Mouse (Mus musculus): ENCODE measurements around the gene Srd5a1.
"Not testable (repeated sequence)": the region's sequence is repeated elsewhere in the genome, so short reads cannot be mapped to it uniquely, and the experiment has no call there.

Srd5a1 gene

DNA sequence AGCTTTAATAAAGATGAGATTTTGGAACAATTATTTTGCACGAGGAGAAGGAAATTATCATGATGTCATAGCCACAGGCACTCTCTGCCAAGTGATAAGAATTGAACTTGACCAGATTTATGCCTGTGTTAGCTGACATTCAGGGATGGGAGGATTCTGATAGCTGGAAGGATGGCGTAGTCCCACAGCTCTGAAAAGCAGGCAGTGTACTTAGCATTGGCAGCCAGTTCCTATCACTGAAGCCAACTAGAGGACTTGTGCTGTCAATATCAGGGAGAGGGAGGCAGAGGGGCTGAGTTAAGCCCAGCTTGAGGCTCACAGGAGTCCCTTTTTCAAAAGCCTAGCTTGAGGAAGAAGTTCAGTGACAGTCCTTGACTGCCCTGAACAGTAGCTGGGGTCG lies 13.3 kb upstream of the Srd5a1 start:
- no peak for DNase-seq (ENCODE audit: low spot score in 2 of 2)

DNA sequence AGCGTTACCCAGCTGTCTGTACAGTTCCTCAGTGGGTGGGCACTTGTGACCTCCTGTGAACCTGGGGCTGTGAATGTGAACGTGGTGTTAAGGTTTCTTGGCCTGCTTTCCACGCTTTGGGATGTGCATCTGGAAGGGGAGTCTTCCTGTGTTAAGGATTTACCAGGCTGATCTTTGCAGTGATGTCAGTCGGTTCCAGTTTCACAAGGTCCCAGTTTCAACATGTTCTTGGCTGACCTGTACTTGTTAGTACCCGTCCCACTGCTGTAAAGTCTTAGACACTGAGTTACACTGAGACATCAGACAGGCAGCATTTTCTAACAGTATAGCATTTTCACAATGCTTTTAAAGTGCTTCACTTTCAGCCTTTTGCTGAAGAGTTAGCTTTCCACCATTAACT lies 12.6 kb upstream of the Srd5a1 start:
- DNase-seq (ENCODE audit: low spot score in 2 of 2), result no peak

DNA sequence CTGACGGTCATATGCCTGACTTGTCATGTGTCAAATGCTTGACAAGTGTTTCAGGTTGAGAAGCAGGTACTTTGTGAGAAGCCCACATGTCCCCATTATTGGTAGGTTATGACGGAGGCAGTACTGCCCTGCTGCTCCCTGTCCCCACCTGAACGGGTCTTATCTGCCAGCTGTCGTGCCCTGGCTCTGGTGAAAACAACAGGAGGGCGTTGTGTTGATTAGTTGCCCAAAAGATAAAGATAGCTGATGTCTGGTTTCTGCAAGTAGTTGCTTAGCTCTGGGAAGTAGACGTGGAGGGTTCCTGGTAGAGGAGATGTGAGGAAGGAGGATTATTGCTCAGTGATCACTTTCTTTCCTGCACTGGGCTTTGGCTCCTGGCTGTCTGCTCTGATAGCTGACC lies 5.5 kb upstream of the Srd5a1 start:
- DNase-seq (ENCODE audit: low spot score in 2 of 2), result no peak

DNA sequence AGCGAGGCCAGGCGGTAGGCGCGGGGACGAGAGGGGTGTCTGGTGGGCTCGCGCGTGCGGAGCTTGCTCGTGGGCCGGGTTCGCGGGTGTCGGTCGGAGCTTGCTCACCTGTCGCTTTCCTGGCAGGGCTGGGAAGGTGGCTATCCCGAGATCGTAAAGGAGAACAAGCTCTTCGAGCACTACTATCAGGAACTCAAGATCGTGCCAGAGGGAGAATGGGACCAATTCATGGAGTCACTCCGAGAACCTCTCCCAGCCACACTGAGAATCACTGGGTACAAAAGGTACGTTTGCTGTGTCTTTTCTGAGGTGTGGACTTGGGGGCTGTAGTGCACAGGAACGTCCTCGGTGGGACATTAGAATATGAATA lies 918 bp upstream of the Srd5a1 start:
- DNase-seq (ENCODE audit: low spot score in 2 of 2), result no peak

- no peak for DNase-seq (ENCODE audit: low spot score in 2 of 2)
Measured at GRCm38 (mm10) chr13:69610751-69611397, 368 bp downstream of the Srd5a1 start.

- DNase-seq (ENCODE audit: low spot score in 2 of 2), result no peak
Measured at GRCm38 (mm10) chr13:69608734-69609133, 2.5 kb downstream of the Srd5a1 start.

DNA sequence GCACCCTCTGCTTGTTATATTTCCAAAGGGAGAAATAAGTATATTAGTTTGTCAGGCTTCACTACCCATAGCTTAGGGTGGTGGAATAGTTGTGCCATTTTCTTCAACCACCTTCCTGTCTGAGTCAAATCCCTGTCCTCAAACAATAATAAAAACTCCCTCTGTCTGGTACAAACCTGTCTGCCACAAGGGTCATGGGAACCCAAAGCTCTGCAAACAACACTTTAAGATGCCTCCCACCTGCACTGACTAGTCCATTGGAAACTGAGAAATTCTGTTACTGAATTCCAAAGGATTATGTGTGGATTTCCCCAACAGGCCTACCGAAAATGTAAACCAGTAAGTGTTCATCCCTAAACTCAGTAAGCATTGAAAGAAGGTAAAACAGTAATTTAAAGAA lies 6.6 kb downstream of the Srd5a1 start:
- DNase-seq (ENCODE audit: low spot score in 2 of 2), result no peak

DNA sequence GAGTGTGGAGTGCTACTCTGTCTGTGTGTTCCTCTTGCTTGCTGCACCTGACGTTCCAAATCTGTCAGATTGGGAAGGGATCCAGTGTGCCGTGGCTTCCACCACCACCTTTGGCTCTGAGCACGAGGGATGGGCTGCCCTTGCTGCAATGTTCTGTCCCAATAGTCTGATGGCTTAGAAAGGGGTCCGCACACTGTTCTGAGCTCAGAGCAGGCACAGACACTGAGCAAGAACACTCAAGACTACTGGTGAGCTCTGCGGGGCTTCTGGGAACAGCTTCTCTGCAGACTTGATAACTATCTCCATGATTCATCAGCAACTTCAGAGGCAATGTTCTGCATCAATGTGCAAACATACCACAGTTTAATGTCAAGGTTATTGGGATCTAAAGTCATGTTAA lies 9.9 kb downstream of the Srd5a1 start:
- DNase-seq (ENCODE audit: low spot score in 2 of 2), result no peak

DNA sequence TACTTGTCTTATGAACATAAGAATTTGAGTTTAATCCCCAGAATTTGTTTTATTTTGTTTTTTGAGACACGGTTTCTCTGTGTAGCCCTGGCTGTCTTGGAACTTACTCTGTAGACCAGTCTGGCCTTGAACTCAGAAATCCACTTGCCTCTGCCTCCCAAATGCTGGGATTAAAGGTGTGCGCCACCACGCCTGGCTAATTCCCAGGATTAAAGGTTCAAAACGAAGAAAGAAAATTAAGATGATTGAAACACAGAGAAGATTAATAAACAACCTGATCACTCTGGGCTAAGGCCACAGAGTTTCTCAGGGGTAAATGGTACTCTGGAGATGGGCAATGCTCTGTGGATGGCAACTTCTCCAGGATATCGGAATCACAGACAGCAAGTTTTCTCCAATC lies 10.4 kb downstream of the Srd5a1 start:
- DNase-seq (ENCODE audit: low spot score in 2 of 2), result not testable (repeated sequence)

DNA sequence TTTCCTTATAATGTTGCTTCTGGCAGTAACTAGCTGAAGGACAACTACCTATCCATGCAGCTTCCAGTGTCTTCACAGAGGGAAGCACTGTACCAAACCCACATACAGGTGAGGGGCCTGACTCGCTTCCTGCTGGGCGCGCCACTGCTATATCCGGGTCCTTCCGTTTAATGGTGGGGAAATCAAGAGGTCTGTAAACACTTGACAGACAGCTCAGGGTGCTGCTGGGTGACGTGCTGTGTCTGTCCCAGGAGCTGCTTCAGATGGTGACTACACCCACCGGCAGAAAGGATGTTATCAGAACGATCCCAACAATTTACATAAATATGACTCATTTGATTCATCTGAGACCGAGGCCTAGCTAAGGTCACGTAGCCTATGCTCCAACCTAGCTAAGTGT lies 12.4 kb downstream of the Srd5a1 start:
- DNase-seq (ENCODE audit: low spot score in 2 of 2), result no peak

DNA sequence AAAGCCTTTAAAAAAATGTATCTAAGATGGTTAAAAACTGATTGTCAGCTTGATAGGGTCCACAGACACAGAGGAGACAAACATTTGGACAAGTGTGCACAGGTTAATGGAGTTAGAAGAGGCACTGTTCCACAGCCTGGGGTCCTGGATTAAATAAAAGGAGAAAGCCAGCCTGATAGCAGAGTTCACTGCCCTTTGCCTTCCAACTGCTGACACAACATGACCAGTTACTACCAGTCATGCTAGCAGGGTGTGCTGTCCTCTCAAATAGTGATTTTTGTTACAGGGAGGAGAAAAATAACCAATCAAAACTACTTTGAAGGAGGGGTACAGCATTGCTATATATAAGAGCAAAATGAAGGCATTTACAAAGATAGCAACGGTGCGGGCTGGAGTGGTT lies 14.7 kb downstream of the Srd5a1 start:
- no peak for DNase-seq (ENCODE audit: low spot score in 2 of 2)

- no peak for DNase-seq (ENCODE audit: low spot score in 2 of 2)
Measured at GRCm38 (mm10) chr13:69595911-69596310, 15.3 kb downstream of the Srd5a1 start.

- no peak for DNase-seq (ENCODE audit: low spot score in 2 of 2)
Measured at GRCm38 (mm10) chr13:69594577-69595256, 16.5 kb downstream of the Srd5a1 start.

GRCm38 (mm10) chr13:69593453-69593852 lies 17.8 kb downstream of the Srd5a1 start:
- DNase-seq (ENCODE audit: low spot score in 2 of 2), result no peak

GRCm38 (mm10) chr13:69592226-69592625 lies 19.0 kb downstream of the Srd5a1 start:
- DNase-seq (ENCODE audit: low spot score in 2 of 2), result no peak

DNA sequence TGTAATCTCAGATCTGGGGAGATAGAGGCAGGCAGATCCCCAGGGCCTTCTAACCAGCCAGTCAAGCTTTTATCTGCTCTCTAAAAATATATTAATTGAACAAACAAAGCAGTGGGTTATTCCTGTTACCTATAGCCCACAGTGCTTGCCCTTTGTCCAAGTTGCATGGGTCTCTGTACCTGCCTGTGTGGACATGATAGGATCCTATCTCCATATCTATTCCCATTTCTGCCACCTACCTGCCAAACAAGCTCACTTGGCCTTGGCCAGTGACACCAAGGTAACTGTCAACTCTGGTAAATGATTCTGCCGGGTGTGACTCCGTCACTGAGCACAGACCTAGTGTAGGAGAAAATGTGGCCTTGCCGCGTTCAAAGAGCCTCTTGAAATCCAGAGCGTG lies 19.9 kb downstream of the Srd5a1 start:
- DNase-seq (ENCODE audit: low spot score in 2 of 2), result no peak

- DNase-seq (ENCODE audit: low spot score in 2 of 2), result no peak
Measured at GRCm38 (mm10) chr13:69588263-69588662, 23.0 kb downstream of the Srd5a1 start.

- DNase-seq (ENCODE audit: low spot score in 2 of 2), result no peak
Measured at GRCm38 (mm10) chr13:69587849-69588248, 23.4 kb downstream of the Srd5a1 start.

- no peak for DNase-seq (ENCODE audit: low spot score in 2 of 2)
Measured at GRCm38 (mm10) chr13:69586337-69586736, 24.9 kb downstream of the Srd5a1 start.

DNA sequence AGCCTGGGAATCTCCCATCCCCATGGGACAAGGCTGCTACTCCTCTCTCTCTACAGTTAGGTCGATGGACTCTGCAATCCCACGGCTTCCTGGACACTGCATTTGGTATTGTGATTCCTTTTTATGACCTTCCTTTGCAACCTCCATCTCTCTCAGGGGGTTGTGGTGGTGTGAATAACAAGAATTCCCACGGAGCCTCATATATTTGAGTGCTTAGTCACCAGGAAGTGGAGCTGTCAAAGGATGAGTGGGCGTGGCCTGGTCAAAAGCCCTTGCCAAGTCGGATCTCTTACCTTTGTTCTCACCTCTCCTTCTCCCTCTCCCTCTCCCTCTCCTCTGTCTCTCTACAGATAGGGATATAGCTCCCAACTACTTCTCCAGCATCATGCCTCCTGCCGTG lies 25.4 kb downstream of the Srd5a1 start:
- DNase-seq (ENCODE audit: low spot score in 2 of 2), result no peak

DNA sequence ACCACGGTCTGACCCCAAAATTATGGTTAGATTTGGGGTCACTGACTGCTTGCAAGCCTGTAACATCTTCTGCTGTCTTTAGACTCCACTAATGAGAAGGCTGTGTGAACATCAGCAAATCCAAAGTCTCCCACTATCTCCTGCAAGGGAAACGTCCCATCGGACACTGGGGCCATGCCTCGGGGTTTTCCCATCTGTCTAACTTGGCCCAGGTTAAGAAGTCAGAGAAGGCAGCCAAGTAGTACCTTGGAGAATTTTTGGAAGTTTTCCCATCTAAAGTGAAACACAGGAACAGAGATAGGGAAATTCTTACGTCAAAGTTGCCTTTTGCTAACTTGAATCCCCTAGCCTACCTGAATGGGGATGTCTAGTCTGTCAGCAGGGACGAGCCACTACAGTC lies 27.7 kb downstream of the Srd5a1 start:
- DNase-seq (ENCODE audit: low spot score in 2 of 2), result no peak

- DNase-seq (ENCODE audit: low spot score in 2 of 2), result no peak
Measured at GRCm38 (mm10) chr13:69582411-69582810, 28.8 kb downstream of the Srd5a1 start.

DNA sequence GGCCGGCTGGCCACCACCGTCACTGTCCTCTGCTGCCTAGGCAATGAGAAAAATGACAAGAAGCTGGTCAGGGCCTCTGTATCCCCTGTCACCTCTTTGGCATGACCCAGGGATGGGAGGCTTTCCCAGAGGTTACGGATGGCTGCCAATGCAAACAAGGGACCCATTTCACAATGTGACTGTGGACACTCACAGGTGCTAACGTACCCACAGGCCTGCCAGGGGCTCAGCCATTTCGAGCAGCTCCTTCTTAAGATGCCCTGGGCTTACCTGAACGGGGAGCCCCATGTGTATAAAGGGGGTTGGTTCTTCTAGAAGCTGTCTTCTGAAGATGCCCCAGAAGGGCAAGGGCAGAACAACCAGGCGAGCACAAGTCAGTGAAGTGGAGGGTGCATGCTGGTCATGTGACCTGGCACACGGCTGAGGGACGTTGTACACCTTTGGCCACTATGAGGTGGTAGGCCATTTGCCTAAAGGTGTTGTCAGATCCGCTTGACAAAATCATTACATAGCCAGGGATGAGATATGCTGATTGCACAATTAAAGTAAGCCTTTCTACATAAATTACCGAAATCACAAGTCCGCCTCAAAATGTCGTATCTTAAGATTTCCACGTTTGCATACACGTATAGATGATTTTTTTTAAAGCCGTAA lies 33.9 kb downstream of the Srd5a1 start:
- no peak for DNase-seq (ENCODE audit: low spot score in 2 of 2)

Data from natural killer cell, adult 2 months (primary cell).